Mouse (Mus musculus) kidney, adult 8-10 months (tissue): Measurements from ENCODE around the gene Arhgef12.
"Not testable (repeated sequence)": the region's sequence is repeated elsewhere in the genome, so short reads cannot be mapped to it uniquely, and the experiment has no call there.

Experiments used
- DNase-seq, 2 experiments: peaks; one replicate each; pipeline ENCODE4 v3.0.0; 2022

The Arhgef12 gene

GRCm38 (mm10) chr9:43107187-43107517 lies at the start of gene Arhgef12:
Arhgef12 (minus strand) TSS chr9:43107239.
- DNase-seq: peak; percentile 65 to 75

- DNase-seq: no peak
These were observed 48.9 kb upstream of the Arhgef12 start for GRCm38 (mm10) chr9:43155960-43156359.

GRCm38 (mm10) chr9:43151779-43152178 lies 44.7 kb upstream of the Arhgef12 start:
- DNase-seq: no peak

GRCm38 (mm10) chr9:43150957-43151356 lies 43.9 kb upstream of the Arhgef12 start:
- DNase-seq: no peak

GRCm38 (mm10) chr9:43150075-43150474 lies 43.0 kb upstream of the Arhgef12 start:
- DNase-seq: peak in 1 of 2 experiments; percentile 12

DNA sequence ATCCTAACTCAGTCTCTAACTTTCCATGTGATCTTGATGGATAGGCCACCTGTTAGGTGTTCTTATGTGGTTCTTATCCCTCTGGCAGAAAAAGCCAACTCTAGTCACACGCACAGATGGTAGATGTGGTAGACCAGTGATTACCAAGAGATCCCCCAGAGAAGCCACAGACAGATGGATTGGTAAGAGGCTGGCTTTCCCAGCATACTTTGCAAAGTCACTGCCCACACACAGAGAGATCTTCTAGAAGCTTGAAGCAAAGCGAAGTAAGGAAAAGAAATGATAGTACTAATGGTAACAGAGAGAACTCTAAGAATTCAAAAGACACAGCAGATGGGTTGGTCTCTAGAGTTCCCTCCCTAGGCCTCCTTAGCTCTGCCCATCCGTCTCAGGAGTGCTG lies 42.5 kb upstream of the Arhgef12 start:
- no peak for DNase-seq

- DNase-seq: no peak
These were observed 38.2 kb upstream of the Arhgef12 start for GRCm38 (mm10) chr9:43145196-43145595.

GRCm38 (mm10) chr9:43144206-43144810 lies 37.3 kb upstream of the Arhgef12 start:
- DNase-seq: no peak

DNA sequence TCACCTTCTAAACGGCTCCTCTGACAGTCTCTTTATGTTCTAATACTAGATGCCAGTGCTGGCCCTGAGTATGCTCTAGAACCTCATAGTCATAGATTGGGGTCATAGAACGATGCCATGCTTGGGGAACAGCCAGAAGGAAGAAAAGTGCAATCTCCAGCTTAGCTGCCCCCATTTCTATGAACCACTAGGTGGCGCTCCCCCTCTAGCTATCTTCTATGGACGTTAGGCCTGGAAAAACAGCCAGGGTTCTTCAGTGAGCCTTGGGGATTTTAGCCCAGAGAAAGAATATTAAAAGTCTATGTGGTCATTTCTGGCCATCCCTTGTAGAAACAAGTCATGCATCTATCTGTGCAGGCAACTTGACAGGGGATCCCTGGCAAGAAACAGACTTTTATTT lies 34.8 kb upstream of the Arhgef12 start:
- DNase-seq: peak; percentile 59 to 80

GRCm38 (mm10) chr9:43133525-43133924 lies 26.5 kb upstream of the Arhgef12 start:
- DNase-seq: no peak

DNA sequence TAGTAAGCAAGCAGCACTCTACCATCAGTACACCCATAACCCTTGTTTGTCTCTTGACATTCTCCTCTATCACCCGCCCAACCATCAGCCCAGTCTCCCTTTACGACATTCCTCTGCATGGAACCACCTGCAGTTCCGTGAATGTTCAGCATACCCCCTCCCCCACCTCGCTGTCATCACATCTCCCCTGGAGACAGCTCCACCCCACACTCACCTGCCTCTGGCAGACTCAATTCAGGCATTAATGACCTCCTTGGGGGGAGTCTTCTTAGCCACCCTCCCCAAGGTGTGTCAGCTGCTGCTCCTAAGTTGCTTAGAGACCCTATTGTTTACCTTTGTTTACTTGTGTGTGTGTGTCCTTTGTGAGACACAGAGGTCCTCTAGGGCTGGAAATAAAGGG lies 25.3 kb upstream of the Arhgef12 start:
- DNase-seq: no peak

GRCm38 (mm10) chr9:43131940-43132339 lies 24.9 kb upstream of the Arhgef12 start:
- DNase-seq: no peak

DNA sequence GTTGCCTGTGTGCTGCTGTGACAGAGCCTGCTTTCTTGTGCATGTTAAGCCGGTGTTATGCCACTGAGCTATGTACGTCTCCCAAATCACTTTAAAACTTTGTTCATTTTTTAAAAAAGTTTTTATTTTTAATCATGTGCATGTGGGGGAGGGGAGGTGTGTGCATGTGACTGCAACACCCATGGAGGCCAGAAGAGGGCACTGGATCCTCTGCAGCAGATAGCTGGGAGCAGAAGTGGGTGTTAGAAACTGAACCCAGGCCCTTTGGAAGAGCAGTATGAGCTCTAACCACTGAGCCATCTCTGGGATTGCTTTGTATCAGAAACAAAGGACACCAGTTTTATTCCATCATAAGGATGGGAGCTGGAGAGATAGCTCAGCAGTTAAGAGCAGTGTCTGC lies 23.6 kb upstream of the Arhgef12 start:
- DNase-seq: no peak

- DNase-seq: peak; percentile 36 to 49
These were observed 20.2 kb upstream of the Arhgef12 start for GRCm38 (mm10) chr9:43127101-43127787.

- peak in 1 of 2 experiments; percentile 31 for DNase-seq
These were observed 15.3 kb upstream of the Arhgef12 start for GRCm38 (mm10) chr9:43122379-43122778.

GRCm38 (mm10) chr9:43121948-43122347 lies 14.9 kb upstream of the Arhgef12 start:
- DNase-seq: not testable (repeated sequence)

- no peak for DNase-seq
These were observed 9.9 kb upstream of the Arhgef12 start for GRCm38 (mm10) chr9:43116997-43117336.

- peak in 1 of 2 experiments; percentile 41 for DNase-seq
These were observed 9.3 kb upstream of the Arhgef12 start, which contains the start of gene Tmem136 for GRCm38 (mm10) chr9:43116134-43116996. Tmem136 (minus strand) TSS chr9:43116570.

- DNase-seq: peak; percentile 77 to 84
These were observed 8.5 kb upstream of the Arhgef12 start for GRCm38 (mm10) chr9:43115431-43116133.

DNA sequence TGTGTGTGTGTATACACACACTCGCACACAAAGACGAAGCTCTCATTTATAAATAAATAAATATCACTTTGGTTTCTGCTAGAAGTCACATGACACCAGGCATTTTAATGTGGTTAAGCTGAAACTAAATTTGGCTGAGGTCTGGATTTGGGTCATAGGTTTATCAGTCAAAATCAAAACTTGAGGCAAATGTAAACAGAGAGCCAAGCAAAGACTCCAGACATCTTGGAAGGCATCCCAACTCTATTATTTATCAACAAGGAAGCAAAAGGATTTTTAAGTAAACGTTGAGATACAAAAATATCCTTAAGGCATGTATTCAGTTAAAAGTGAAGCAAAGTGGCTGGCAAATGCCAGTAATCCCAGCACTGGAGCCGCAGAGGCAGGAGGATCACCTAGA lies 7.8 kb upstream of the Arhgef12 start:
- peak in 1 of 2 experiments; percentile 62 for DNase-seq

- DNase-seq: no peak
These were observed 3.4 kb upstream of the Arhgef12 start for GRCm38 (mm10) chr9:43110286-43110980.

DNA sequence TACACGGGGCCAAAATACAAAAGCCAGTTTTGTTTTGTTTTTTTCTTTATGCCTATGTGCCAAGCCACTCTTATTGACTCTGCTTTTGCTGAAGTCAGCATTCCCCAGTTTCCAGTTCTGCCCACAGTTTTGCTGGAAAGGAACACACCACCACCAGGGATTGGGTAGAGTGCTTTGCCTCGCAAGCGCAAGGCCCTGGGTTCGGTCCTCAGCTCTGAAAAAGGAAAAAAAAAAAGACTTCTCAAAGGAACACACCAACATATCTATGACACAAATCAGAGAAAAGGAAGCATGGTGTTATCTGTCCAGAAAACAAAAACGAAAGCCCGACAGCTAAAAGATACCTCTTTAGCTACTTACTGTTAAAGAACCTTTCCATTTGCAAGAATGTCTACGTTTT lies 2.1 kb upstream of the Arhgef12 start:
- no peak for DNase-seq
